12 mouse cellular contexts compared by ENCODE assay signal in the genomic region with DNA sequence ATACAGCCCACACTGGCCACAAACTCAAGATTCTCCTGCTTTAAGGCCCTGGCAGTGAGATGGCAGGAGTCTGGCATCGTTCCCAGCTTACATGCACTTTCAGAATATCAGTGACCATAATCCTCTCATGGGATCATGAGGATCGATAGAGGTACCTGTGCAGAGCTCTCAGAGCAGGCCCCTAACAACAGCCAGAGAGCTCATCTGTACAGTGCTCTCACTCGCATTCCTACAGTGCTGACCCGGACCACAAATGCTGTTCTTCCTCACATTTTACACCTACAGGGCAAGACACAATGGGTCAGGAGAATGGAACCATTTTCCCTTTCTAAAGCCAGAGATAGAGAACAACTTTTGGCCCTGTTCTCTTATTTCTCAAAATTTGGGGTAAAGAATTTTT.
"Had no signal": no experiment of that assay in that cellular context is flagged by ENCODE, and none has a peak within 500 bp of the region (broad histone marks: within the 10 kb centered on the region; RNA-seq: fewer than 3 reads in every experiment).

No protein-coding gene starts in this region.

- H3K4me2 ChIP-seq: liver, embryonic 12.5 days; midbrain, embryonic 11.5 days; midbrain, embryonic 13.5 days; midbrain, embryonic 15.5 days; neural tube, embryonic 13.5 days; stomach, embryonic 15.5 days had no signal

- H3K27me3 ChIP-seq: liver, embryonic 12.5 days; midbrain, embryonic 13.5 days; midbrain, embryonic 15.5 days; neural tube, embryonic 13.5 days; stomach, embryonic 15.5 days had no signal

- H3K4me1 ChIP-seq: liver, embryonic 12.5 days had no signal

- ATAC-seq: liver, embryonic 12.5 days; midbrain, embryonic 13.5 days; midbrain, embryonic 15.5 days had no signal

- H3K27ac ChIP-seq: liver, embryonic 12.5 days; liver, embryonic 14.5 days; midbrain, embryonic 13.5 days; midbrain, embryonic 15.5 days; neural tube, embryonic 13.5 days; stomach, embryonic 15.5 days; stomach, postnatal 0 days had no signal

- H3K9ac ChIP-seq: liver, embryonic 12.5 days; liver, embryonic 14.5 days; midbrain, embryonic 13.5 days; midbrain, embryonic 15.5 days; neural tube, embryonic 13.5 days; stomach, embryonic 15.5 days had no signal

- DNase-seq: right cerebral cortex, postnatal 14 days; thymus, adult 2 months; thymus, postnatal 25 days; thymus, postnatal 4 days had no signal

- H3K9me3 ChIP-seq: liver, embryonic 12.5 days; midbrain, embryonic 13.5 days; midbrain, embryonic 15.5 days; neural tube, embryonic 13.5 days; stomach, embryonic 15.5 days had no signal

- H3K4me3 ChIP-seq: liver, embryonic 12.5 days; midbrain, embryonic 13.5 days; midbrain, embryonic 15.5 days; neural tube, embryonic 13.5 days; stomach, embryonic 15.5 days had no signal
